Mouse (Mus musculus): ENCODE measurements around the gene Osbp2. TPM values are rescaled to one million over a fixed set of nuclear protein-coding genes. Genes with fewer than 3 reads are reported as not detected.

The Osbp2 gene
- polyA plus RNA-seq, 1 experiment: 1.5 TPM

DNA sequence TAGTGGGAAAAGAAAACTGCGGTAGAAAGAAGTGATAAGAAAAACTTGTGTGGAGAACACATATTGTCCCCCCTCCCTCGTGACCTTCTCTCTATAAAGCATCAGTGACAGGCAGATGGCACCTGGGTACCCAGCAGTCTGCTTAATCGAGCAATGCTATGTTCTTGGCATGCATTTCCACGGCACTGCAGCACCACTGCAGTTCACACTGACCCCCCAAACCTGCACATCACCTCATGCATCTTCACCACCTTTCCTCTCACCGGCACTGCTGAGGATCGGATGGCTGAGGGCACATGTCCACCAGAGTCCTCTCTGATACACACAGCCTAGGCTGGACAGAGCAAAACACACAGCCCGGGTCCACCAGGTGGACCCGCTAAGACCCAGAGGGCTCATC, 90.6 kb downstream of the Osbp2 start:
- no peaks in the 10 kb centered on the region for H3K36me3 ChIP-seq (ENCODE audit: control insufficient read depth, insufficient read depth, low read length, poor library complexity, severe bottlenecking)
- H3K27me3 ChIP-seq (ENCODE audit: control insufficient read depth, insufficient read depth, low read length, poor library complexity, severe bottlenecking): peaks cover 2% of the 10 kb centered on the region; the same call in 1 of the 2 replicates
- no peak overlapping the region for H3K4me3 ChIP-seq (ENCODE audit: low read depth, low read length)
- no peaks in the 10 kb centered on the region for H3K9me3 ChIP-seq (replicated peaks; ENCODE audit: control insufficient read depth, insufficient read depth, low read length, poor library complexity, severe bottlenecking)
- H3K4me1 ChIP-seq (ENCODE audit: control insufficient read depth, insufficient read depth, low read length): no peaks in the 10 kb centered on the region
- no peak overlapping the region for H3K27ac ChIP-seq (ENCODE audit: insufficient read depth, low read length)
- TF ChIP-seq CTCF (IDR thresholded peaks at IDR 0.05; ENCODE audit: low read depth, low read length) (no peak), POLR2A (IDR thresholded peaks at IDR 0.05; ENCODE audit: insufficient read depth, low read length) (no peak), EP300 (IDR thresholded peaks at IDR 0.05; ENCODE audit: insufficient read depth, low read depth, low read length) (no peak)
- no peak overlapping the region for H3K9ac ChIP-seq (ENCODE audit: low read depth, poor library complexity, severe bottlenecking)

DNA sequence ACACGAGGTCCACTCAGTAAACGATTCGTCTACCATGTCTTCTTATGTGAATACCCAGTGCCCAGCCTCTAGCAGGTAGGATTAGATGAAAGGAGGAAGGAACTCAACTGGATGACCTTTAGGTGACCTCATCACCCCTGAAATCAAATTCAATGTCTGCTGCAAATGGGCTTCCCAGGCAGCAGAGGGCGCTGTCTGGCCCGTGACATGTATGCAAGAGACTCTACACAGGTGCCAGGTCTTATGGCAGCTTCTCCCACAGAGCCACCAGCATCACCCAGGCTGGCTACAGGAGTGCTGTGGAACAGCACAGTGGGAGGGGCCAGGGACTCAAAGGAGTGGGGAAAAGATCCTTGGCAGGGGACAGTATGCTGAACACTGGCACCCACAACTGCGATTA, 92.4 kb downstream of the Osbp2 start:
- Histone ChIP-seq H3K4me3 (ENCODE audit: low read depth, low read length) (no peak overlapping the region), H3K27me3 (ENCODE audit: control insufficient read depth, insufficient read depth, low read length, poor library complexity, severe bottlenecking) (peaks cover 2% of the 10 kb centered on the region; the same call in 1 of the 2 replicates), H3K9ac (ENCODE audit: low read depth, poor library complexity, severe bottlenecking) (no peak overlapping the region), H3K4me1 (ENCODE audit: control insufficient read depth, insufficient read depth, low read length) (no peaks in the 10 kb centered on the region), H3K9me3 (replicated peaks; ENCODE audit: control insufficient read depth, insufficient read depth, low read length, poor library complexity, severe bottlenecking) (no peaks in the 10 kb centered on the region), H3K27ac (ENCODE audit: insufficient read depth, low read length) (no peak overlapping the region), H3K36me3 (ENCODE audit: control insufficient read depth, insufficient read depth, low read length, poor library complexity, severe bottlenecking) (no peaks in the 10 kb centered on the region)
- TF ChIP-seq CTCF (IDR thresholded peaks at IDR 0.05; ENCODE audit: low read depth, low read length): peak; percentile 79
- TF ChIP-seq EP300 (IDR thresholded peaks at IDR 0.05; ENCODE audit: insufficient read depth, low read depth, low read length): no peak

DNA sequence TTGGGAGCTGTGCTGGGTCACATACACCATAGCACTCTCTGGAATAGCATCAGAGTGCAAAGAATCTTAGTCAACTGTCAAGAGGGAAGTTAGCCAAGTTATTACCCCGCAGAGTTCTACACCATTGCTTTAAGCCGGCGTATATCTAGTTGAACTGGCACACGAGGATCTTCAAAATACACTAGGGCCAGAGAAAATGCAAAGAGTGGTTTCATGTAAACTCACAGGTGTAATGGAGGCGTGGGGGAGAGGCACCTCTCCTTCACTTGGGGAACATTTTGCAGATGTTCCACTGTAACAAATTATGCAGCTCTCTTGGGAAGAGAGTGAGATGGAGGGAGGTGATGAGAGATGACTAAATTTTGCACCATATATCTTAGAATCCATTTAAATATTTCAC, 95.9 kb downstream of the Osbp2 start:
- no peaks in the 10 kb centered on the region for H3K36me3 ChIP-seq (ENCODE audit: control insufficient read depth, insufficient read depth, low read length, poor library complexity, severe bottlenecking)
- no peak overlapping the region for H3K9ac ChIP-seq (ENCODE audit: low read depth, poor library complexity, severe bottlenecking)
- no peaks in the 10 kb centered on the region for H3K9me3 ChIP-seq (replicated peaks; ENCODE audit: control insufficient read depth, insufficient read depth, low read length, poor library complexity, severe bottlenecking)
- H3K4me1 ChIP-seq (ENCODE audit: control insufficient read depth, insufficient read depth, low read length): no peaks in the 10 kb centered on the region
- TF ChIP-seq EP300 (IDR thresholded peaks at IDR 0.05; ENCODE audit: insufficient read depth, low read depth, low read length) (no peak), POLR2A (IDR thresholded peaks at IDR 0.05; ENCODE audit: insufficient read depth, low read length) (no peak), CTCF (IDR thresholded peaks at IDR 0.05; ENCODE audit: low read depth, low read length) (no peak)
- H3K27me3 ChIP-seq (ENCODE audit: control insufficient read depth, insufficient read depth, low read length, poor library complexity, severe bottlenecking): peaks cover 1% of the 10 kb centered on the region; the same call in 1 of the 2 replicates
- H3K4me3 ChIP-seq (ENCODE audit: low read depth, low read length): no peak overlapping the region
- H3K27ac ChIP-seq (ENCODE audit: insufficient read depth, low read length): no peak overlapping the region

DNA sequence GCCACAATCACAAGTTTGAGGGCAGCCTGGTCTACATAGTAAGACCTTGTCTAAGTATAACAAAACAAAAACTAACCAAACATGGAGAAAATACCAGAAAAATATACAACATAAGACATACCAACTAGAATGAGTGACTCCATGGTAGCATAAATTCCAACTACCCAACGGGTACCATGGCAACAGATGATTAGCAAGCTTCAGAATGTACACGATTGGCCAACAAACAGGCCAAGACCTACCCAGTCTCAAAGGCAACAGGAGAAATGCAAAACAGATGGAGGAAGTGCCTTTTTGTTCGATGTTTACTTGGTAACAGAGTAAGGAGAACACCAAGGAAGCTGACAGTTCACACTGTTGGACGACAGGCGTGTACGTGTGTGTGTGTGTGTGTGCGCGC, 96.7 kb downstream of the Osbp2 start:
- Histone ChIP-seq H3K4me1 (ENCODE audit: control insufficient read depth, insufficient read depth, low read length) (no peaks in the 10 kb centered on the region), H3K27ac (ENCODE audit: insufficient read depth, low read length) (no peak overlapping the region), H3K36me3 (ENCODE audit: control insufficient read depth, insufficient read depth, low read length, poor library complexity, severe bottlenecking) (no peaks in the 10 kb centered on the region), H3K4me3 (ENCODE audit: low read depth, low read length) (no peak overlapping the region), H3K9ac (ENCODE audit: low read depth, poor library complexity, severe bottlenecking) (no peak overlapping the region), H3K27me3 (ENCODE audit: control insufficient read depth, insufficient read depth, low read length, poor library complexity, severe bottlenecking) (peaks cover 8% of the 10 kb centered on the region), H3K9me3 (replicated peaks; ENCODE audit: control insufficient read depth, insufficient read depth, low read length, poor library complexity, severe bottlenecking) (no peaks in the 10 kb centered on the region)
- no peak for TF ChIP-seq CTCF (IDR thresholded peaks at IDR 0.05; ENCODE audit: low read depth, low read length)
- no peak for TF ChIP-seq EP300 (IDR thresholded peaks at IDR 0.05; ENCODE audit: insufficient read depth, low read depth, low read length)
- no peak for TF ChIP-seq POLR2A (IDR thresholded peaks at IDR 0.05; ENCODE audit: insufficient read depth, low read length)

DNA sequence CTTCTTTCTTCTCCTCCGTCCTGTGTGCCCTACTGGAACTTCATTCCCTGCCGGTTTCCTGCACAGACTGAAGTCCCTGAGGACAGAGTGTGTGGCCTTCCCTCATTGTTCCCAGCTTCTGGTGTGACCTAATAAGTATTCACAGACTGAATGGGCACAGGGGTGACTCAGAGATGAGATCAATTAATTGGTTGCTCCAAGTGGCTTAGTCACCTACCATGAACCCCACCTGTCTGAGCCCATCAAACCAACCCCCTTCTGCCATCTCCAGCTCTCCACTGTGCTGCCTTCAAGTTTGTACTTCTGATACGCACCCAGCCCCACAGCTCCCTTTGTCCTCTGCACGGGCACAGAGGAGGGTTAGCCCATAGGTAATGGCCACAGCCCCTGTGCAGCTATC, 99.4 kb downstream of the Osbp2 start:
- no peak overlapping the region for H3K9ac ChIP-seq (ENCODE audit: low read depth, poor library complexity, severe bottlenecking)
- TF ChIP-seq EP300 (IDR thresholded peaks at IDR 0.05; ENCODE audit: insufficient read depth, low read depth, low read length) (no peak), CTCF (IDR thresholded peaks at IDR 0.05; ENCODE audit: low read depth, low read length) (no peak), POLR2A (IDR thresholded peaks at IDR 0.05; ENCODE audit: insufficient read depth, low read length) (no peak)
- H3K36me3 ChIP-seq (ENCODE audit: control insufficient read depth, insufficient read depth, low read length, poor library complexity, severe bottlenecking): no peaks in the 10 kb centered on the region
- H3K4me1 ChIP-seq (ENCODE audit: control insufficient read depth, insufficient read depth, low read length): no peaks in the 10 kb centered on the region
- H3K4me3 ChIP-seq (ENCODE audit: low read depth, low read length): no peak overlapping the region
- H3K27me3 ChIP-seq (ENCODE audit: control insufficient read depth, insufficient read depth, low read length, poor library complexity, severe bottlenecking): peaks cover 15% of the 10 kb centered on the region
- H3K9me3 ChIP-seq (replicated peaks; ENCODE audit: control insufficient read depth, insufficient read depth, low read length, poor library complexity, severe bottlenecking): no peaks in the 10 kb centered on the region
- no peak overlapping the region for H3K27ac ChIP-seq (ENCODE audit: insufficient read depth, low read length)

DNA sequence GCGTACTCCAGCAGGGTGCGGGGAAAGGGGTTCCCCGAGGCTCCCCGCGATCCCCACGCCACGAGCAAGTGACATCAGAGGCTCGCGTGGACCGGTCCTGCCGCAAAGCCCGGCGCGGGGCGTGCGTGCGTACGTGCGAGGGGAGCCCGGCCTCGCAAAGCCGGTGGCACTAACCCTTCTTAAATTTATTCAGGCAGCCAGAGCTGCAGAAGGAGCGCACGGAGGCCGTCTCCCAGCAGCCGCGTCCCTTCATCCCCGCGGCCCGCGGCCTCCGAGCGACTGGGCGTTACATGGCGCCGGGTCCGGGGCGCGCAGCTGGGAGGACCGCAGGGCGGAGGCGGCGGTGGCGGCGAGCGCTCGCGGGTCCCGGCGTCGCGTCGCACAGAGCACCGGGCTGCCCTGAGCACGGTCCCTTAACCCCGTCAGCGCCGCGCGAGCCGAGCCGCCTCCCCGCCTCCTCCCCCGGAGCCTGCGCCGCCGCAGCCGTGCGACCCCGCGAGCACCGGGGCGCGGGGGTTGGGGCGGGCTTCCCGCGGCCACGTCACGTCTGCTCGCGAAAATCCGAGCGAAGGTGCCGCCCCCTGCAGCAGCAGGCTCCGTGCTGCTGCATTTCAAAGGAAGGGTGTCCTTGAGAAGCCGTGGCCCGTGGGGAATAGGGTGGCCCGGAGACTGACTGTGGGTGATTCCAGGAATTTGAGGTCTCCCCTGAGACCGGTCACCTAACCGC, 101.8 kb downstream of the Osbp2 start:
- Histone ChIP-seq H3K4me3 (ENCODE audit: low read depth, low read length) (peak overlapping the region; percentile 62), H3K36me3 (ENCODE audit: control insufficient read depth, insufficient read depth, low read length, poor library complexity, severe bottlenecking) (no peaks in the 10 kb centered on the region), H3K9me3 (replicated peaks; ENCODE audit: control insufficient read depth, insufficient read depth, low read length, poor library complexity, severe bottlenecking) (no peaks in the 10 kb centered on the region), H3K27ac (ENCODE audit: insufficient read depth, low read length) (no peak overlapping the region), H3K27me3 (ENCODE audit: control insufficient read depth, insufficient read depth, low read length, poor library complexity, severe bottlenecking) (peaks cover 15% of the 10 kb centered on the region), H3K9ac (ENCODE audit: low read depth, poor library complexity, severe bottlenecking) (peak overlapping the region; percentile 84), H3K4me1 (ENCODE audit: control insufficient read depth, insufficient read depth, low read length) (no peaks in the 10 kb centered on the region)
- TF ChIP-seq EP300 (IDR thresholded peaks at IDR 0.05; ENCODE audit: insufficient read depth, low read depth, low read length): no peak
- TF ChIP-seq POLR2A (IDR thresholded peaks at IDR 0.05; ENCODE audit: insufficient read depth, low read length): no peak
- no peak for TF ChIP-seq CTCF (IDR thresholded peaks at IDR 0.05; ENCODE audit: low read depth, low read length)
